Mouse (Mus musculus) bone marrow, adult 2 months (tissue): ENCODE results near the gene Zdhhc6.

Experiments used
- CTCF ChIP-seq: fragments of 200-500 bp; IDR thresholded peaks from 2 replicates; pipeline ENCODE4 v1.5.1; 2011; ENCODE audit warnings: low read length, control low read depth; ENCODE audit not compliant: control insufficient read depth, insufficient read depth
- POLR2A ChIP-seq: fragments of 200-500 bp; IDR thresholded peaks from 2 replicates; pipeline ENCODE4 v1.6.1; 2011; ENCODE audit warnings: low read depth, mild to moderate bottlenecking, control low read depth, low read length, borderline replicate concordance; ENCODE audit not compliant: control insufficient read depth

DNA sequence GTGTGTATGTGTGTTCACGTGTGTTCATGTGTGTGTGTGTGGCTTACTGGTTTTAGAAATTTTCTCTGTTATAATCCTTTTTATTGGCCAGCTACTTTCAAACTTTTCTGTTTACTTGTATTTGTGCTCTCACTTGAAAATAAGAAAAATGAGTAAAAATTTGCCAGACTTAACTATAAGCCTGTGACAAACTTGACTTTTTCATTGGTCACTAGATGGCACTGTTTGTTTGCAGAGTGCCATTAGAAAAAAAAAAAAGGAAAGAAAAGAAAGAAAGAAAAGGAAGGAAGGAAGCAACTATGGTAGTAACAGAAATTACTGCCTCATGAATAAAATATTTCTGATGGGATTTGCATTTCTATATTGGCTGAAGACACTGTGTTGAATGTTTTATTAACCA is 20.0 kb upstream of the Zdhhc6 start:
- TF ChIP-seq CTCF: no peak
- TF ChIP-seq POLR2A: no peak
